Mouse (Mus musculus): ENCODE measurements around the gene Dnajc15.
"Not testable (repeated sequence)": the region's sequence is repeated elsewhere in the genome, so short reads cannot be mapped to it uniquely, and the experiment has no call there.

Dnajc15 gene

DNA sequence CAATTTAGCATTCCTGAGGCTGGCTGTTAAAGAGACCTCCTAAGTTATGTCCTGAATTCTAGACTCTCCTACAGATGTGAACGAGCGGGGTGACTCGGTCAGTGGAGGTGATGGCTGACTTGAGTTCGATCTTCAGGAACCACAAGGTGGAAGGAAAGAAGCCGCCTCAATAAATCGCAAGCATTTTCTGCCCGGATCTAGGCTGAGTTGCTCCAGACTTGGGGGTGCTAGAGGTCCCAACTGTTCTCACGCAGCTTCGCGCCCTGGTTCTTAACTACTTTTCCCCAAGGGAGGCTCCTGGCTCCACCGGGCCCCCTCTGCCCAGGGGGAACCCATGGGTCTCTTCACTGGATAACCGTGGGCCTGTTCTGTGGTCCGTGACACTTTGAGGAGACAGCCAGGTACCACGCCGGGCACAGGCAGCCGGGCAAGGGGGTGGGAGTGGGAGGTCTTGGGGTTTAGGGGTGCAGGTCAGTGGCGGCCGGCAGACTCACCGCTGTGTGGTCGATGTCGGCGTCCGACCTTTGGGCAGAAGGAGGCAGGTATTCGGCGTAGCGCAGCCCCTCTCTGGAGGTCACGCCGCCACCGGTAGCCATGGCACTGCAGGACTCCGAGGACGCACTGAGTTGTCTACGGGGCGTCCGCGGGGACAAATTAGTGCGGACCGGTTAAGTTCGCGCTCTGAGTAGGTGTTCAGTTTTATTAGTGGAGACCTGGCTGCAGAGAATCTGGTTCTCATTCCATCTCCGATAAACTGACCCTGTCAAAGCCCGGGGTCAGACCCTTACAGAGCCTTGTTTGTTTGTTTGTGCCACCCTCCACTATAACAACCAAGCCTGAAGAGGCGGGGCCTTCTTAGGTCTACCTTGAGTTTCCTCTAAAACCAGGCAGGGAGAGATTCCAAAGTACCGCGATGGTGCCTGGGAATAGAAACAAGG is at the start of gene Dnajc15:
TSS of gene Dnajc15 (minus strand) at position 822 of the 938 bp plus-strand sequence.
- DNase-seq (ENCODE audit: low read depth, low spot score), result peak; percentile 91

DNA sequence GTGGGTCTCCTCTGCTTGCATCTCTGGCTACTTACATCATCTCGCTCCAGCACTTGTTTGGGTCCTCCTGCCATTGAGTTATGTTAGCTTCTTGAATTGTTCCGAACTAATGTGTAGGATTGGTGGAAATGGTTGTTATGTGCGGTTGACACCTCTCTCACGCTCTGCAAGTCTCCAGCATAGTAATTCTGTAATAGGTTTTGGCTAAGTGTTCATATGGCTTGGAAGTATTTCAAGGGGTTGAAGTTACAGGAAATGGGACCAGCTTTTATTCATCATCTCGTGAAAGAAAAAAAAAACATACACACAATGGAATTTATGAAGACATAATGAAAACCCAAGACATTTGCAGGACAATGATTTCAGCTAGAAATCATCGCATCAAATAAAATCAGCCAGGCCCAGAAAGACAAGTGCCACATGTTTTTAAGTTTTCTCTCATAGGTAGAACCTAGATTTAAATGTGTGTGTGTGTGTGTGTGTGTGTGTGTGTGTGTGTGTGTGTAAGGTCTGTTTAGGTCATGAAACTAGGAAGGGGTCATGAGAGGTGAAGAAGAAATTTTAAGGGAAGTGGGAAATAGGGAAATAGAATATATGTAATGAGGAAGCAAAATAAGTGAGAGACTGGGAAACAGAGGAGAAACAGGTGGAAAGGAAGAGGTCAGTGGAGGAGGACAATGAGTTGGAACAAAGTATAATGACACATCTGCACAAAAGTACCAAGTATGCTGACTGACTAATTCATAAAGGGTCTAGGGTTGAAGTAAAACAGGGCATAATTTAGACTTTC is 48.3 kb upstream of the Dnajc15 start:
- DNase-seq (ENCODE audit: low read depth, low spot score), result no peak

DNA sequence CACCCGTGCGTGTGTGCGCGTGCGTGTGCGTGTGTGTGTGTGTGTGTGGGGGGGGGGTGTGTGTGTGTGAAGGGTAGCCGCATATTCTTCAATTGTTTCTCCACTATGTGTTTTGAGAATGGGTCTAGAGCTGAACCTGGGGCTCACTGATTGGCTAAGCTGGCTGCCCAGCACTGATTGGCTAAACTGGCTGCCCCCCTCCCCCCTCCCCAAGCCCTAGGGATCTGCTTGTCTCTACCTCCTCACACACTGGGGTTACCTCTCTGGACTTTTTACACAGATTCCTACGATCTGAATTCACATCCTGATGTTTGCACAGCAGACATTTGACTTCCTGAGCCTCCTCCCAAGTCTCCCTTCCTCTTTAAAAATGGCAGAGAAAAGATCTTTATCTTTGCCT is 46.7 kb upstream of the Dnajc15 start:
- DNase-seq (ENCODE audit: low read depth, low spot score), result peak; percentile 64

DNA sequence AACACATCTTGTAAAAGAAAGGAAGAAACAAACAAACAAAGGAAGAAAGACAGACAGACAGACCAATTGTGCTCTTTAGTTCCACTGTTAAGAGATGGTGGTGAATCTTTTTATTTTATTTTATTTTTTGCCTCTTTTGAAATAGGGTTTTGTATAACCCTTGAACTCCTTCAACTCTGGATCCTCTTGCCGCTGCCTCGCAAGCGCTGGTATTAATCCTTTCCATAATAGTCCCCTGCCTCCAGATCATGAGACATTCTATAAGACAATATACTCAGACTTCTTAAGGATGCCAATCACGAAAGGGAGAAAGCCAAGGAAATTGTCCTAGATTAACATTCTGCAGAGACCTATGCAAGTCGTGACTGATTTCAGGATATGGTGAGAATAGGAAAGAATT is 40.9 kb upstream of the Dnajc15 start:
- DNase-seq (ENCODE audit: low read depth, low spot score), result no peak

DNA sequence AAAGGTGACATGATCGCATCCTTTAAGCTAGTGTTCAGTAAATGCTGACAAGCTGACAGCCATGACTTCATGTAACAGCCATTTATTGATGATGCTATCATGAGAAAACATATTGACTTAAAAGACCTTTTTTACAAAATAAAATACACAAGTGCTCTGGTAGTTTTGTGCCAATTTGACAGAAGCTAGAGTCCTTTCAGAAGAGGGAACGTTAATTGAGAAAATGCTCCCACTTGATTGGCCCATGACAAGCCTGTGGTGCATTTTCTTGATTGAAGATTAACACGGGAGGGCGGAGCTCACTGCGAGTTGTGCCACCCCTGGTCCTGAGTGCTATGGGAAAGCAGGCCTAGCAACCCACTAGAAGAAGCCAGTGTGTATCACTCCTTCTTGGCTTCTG is 31.7 kb upstream of the Dnajc15 start:
- no peak for DNase-seq (ENCODE audit: low read depth, low spot score)

DNA sequence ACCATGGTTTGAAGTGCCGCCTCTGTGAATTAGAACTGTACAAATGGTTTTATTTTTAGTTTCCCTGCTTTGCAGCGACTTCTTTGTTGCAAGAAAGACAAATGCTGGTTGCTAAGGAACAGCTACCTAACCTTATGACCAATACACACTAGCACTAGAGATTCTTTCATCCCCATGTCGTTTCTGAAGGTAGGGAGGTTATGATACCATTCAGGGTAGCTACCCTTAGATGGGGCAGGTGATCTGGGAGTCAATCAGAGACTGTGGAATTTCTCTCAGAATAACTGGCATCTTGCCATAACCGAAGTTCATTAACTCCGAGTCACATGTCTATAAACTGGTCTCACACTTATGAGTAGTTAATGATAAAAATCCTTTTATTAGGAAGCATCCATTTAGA is 30.5 kb upstream of the Dnajc15 start:
- no peak for DNase-seq (ENCODE audit: low read depth, low spot score)

DNA sequence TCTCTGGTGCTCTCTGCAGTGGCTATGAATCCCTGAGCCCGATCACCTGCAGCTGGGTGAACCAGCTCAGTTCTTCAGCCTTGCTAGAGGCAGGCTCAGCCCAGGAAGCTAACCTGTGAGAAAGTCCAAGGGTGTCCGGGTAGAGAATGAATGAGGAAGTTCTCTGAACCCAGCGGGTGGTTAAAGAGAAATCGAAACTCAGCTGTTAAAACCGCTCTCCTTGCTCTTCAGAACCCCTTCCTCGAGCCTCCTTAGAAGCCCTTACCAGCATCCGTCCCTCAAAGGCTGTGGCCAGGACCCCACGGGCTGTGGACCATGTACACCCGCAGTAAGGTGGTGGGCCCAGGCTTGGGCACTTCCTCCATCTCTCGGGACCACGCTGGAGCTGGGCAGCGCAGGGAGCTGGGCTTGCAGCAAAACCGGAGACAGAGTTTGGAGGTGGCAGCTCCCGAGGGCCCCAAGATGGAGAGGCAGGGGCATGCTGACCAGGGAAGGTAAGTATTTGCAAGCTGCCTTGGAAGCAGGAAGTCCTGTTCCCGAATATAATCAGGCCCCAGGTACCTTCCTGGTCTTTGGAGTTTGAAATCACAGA is 29.3 kb upstream of the Dnajc15 start, which contains the start of gene Epsti1:
TSS of gene Epsti1 (plus strand) at position 69 of the 592 bp plus-strand sequence.
- DNase-seq (ENCODE audit: low read depth, low spot score), result peak; percentile 15

DNA sequence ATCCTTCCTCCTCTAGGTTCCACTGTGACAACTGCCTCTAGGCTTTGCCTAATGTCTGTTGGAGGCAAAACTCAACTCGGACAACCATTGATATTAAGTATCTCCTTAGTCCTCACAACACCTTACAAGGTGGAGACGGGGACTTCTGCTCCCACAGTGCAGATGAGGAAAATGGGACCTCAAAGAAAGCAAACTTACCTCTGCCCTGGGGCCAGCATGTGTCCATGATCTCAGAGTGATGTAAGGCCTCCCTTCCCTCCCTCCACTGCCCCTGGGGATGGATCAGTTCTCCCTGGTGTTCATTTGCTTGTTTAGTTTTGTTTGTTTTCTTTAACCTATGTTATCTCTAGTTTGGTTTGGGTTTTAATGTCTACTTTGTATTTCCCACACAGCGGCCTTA is 27.6 kb upstream of the Dnajc15 start:
- DNase-seq (ENCODE audit: low read depth, low spot score), result no peak

DNA sequence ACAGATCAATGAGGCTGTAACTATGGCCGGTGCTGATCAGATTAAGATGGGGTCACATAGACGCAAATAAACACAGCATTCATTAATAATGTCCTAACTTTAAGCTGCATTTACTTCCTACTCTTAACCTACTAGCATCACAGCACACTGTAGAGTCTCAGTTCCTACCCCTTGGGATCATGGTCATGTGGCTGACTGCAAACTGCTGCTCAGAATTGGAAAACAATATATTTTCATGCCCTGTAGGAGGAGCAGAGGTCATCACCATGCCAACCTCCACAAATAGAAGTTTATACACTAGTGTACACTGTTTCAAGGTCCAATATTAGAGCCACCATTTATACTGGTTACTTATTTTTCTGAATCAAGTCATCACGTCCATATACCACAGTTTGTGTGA is 21.0 kb upstream of the Dnajc15 start:
- no peak for DNase-seq (ENCODE audit: low read depth, low spot score)

DNA sequence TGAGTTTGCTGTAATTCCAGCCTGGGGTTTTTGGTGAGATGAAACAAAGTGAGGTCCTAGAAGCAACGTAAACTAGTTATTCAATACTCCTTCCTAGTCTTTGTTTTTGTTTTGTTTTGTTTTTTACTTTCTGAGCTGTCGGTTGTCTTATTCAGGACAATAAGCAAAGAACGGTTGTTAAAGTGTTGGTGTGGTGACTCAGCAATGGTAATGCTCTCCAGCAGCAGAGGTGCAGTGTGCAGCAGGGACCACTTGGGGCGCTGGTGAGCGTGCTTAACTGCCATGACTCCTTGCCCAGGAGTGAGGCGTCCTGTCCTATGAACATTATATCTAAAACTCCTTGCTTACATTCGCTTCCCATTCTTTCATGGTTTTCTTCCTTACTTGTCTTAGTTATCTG is 15.0 kb upstream of the Dnajc15 start:
- DNase-seq (ENCODE audit: low read depth, low spot score), result peak; percentile 63

DNA sequence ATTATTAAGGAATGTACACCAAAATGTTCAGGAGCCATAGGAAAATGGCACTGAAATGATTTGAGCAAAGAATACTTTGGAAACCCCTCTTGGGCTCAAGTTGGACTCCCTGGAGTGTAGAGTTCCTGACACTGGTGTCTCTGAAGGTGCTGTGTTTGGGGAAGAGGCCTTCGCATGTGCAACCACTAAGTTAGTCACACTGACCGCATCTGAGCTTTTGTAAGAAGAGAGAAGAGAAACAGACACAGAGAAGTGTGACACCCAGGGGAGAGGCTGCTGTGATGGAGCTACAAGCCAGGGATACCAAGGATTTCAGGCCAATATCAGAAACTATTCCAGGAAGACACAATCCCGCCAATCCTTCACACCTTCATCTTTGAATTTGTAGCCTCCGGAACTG is 12.0 kb upstream of the Dnajc15 start:
- DNase-seq (ENCODE audit: low read depth, low spot score), result no peak

DNA sequence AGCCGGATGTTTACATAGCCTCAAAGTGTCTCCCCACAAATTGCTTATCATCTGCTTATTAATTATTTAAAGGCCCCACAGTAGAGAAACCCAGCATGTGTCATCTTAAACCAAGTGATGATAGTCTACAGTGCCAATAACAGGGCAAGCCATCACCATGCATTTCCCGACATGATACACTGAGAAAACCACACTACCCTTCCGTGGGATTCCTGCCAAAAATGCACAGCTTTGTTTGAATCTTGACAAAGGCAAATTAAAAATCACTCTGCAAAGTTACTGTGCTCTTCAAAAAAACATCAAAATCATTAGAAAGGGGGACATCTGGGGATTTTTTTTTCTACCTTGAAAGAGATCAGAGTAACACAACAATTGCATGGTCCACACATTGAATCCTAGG is 11.5 kb upstream of the Dnajc15 start:
- no peak for DNase-seq (ENCODE audit: low read depth, low spot score)

DNA sequence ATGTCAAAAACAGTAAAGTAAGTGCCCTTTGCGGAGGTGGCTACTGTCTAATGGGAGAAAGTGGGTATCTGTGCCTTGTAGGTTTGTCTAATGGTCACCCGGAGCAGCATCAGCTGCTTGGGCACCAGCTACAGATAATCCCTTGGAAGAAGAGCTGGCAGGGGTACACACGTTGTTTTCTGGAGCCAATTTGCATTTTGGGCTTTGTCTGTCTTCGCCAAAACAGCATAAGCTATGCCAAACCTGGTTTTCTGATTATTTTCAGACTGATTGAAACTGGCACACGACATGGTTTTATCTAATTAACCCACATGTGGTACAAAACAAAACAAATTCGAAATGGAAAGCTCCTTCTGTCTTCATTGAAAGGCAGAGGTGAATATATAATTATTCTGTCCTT is 7.7 kb upstream of the Dnajc15 start:
- DNase-seq (ENCODE audit: low read depth, low spot score), result no peak

DNA sequence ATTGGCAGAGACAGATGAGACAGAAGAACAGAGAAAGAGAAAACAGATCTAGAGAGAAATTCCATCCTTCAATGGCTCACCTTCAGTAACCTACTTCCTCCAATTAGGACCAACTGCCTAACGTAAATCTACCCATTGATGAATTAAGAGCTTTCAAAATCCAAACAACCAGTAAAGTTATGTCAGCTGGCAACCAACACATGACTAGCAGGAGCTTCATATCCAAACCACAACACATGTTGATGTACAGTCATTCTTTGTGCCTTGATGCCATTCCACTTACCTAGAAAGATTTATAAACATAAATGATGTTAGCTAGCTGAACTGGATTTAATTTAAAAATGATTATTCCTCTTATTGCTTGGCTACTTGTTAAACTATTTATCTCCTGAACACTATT is 7.1 kb upstream of the Dnajc15 start:
- DNase-seq (ENCODE audit: low read depth, low spot score), result no peak

DNA sequence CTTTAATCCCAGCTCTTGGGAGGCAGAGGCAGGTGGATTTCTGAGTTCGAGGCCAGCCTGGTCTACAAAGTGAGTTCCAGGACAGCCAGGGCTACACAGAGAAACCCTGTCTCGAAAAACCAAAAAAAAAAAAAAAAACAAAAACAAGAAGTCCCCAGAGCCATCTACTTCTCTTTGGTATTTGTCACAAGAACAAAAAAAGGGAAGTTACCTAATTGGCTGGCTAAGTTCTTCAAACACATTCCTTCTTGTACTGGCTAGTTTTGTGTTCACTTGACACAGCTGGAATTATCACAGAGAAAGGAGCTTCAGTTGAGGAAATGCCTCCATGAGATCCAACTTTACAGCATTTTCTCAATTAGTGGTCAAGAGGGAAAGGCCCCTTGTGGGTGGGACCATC is 3.0 kb upstream of the Dnajc15 start:
- not testable (repeated sequence) for DNase-seq (ENCODE audit: low read depth, low spot score)

DNA sequence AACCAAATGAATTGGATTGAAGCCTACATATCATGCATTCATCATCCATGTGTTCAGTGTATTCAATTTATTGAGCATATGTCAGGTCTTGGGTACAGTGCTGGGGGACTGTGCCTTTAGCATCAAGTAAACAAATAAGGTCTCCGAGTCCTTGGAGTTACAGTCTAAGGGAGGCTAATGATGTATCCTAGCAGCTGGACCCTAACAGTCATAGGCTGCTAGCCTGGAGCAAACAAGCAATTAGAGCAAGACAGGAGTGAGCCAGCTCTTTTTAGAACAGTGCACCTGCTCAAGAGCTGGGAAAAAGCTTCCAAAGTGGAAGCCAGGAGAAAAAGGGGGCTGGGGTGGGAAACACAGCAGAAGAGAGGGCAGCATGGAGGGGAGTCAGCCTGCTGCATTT is 1.3 kb upstream of the Dnajc15 start:
- DNase-seq (ENCODE audit: low read depth, low spot score), result no peak

DNA sequence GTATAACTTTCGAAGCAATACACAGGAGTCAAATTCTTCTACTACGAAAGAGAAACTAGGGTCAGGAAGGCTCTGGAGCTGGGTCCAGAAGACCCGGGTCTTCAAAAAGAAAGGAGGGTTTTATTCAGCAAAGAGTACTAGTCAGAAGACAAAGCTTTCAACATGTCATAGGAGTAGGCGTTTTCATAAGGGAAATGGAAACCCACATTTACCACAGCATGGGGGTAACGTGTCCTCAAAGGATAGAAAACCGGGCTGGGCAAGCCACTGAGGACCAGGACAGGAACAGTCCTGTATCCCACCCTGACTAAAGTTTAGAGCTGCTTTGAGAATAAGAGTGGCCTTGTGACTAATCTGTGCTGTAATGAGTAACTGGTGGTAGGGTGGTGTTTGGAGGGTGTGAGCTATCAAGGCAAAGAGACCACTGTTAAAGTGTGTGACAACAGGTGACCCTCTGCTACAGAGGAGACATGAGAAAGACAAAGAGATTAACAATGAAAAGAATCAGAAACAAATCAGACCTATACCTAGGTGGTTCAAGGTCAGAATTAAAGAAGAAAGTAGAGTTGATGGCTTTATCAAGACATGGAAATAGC is 3.4 kb downstream of the Dnajc15 start:
- DNase-seq (ENCODE audit: low read depth, low spot score), result no peak

DNA sequence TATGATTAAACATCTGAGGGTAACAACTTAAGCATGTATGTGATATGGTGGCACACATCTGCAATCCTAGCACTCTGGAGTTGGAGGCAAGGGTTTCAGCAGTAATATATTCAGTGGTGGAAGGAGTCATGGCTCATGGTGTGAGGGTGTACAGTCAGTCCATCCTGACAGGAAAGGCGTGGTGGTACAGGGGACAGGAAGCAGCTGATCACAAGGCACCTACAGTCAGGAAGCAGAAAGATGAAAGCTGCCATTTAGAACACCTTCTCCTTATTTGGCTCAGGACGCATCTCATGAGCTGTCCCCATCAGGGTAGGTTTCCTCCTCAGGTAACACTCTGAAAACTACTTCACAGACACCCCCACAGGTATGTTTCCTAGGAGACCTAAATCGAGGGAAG is 4.0 kb downstream of the Dnajc15 start:
- DNase-seq (ENCODE audit: low read depth, low spot score), result no peak

DNA sequence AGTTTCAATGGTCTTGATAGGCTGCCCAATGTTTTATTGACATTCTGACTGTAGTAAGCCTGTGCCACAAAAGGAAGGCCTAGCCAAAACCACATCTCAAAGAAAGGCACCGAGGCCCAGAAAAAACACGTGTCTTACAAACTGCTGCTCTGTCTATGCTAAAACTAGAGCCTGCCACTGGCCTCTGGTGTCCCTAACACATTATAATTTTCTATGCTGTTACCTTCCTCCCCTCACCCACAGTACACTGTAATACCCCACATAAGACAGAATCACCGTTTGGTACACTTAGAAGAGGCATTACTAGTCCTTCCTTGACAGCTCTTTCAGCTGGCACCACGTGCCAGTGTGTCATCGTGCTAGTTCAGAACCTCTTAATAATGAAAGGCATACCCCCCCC is 7.3 kb downstream of the Dnajc15 start:
- DNase-seq (ENCODE audit: low read depth, low spot score), result no peak

DNA sequence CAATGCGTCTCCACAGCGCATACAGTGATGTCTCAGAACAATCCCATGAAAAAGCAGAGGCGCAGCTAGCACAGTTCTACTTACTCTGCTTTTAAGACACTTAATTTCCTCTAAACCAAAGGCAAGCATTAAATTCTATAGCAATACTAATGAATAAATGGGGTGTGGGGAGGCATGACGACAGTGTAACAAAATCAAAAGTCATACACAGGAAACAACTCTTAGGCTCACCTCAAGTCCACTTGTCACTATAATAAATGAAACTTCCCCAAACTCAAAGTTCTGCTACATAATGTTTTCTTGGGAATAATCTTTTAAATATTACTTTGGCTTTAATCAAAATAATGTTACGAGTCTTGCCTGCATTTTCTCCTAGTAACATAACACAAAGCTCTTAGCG is 10.4 kb downstream of the Dnajc15 start:
- no peak for DNase-seq (ENCODE audit: low read depth, low spot score)

DNA sequence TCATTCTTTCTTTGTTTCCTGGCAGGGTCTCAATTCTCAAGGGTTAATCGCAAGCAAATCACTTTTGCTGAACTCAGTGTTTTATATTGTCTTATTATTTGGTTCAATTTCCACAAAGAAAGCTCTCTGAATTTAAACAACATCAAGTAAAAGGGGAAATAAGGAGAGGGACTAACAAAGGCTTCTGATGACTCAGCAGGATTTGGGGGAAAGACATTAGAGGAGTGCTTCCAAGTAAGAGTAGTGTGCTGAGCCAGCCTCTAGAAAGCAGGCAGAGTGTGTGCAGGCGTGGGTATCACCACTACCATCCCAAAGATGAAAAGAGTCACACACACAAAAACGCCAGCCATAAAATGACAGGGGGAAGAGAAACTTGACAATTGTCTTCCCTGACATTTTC is 10.9 kb downstream of the Dnajc15 start:
- DNase-seq (ENCODE audit: low read depth, low spot score), result peak; percentile 14

Data from R1 (cell line).